Mouse (Mus musculus) brain, adult 2 months (tissue): ENCODE results near the gene Abcc3.

ENCODE experiments used
- DNase-seq: peaks from one replicate; pipeline ENCODE4 v3.0.0; 2011; ENCODE audit warnings: low read depth, low spot score

Abcc3 gene

GRCm38 (mm10) chr11:94355521-94356217 lies 37.1 kb downstream of the Abcc3 start:
- no peak for DNase-seq

GRCm38 (mm10) chr11:94351094-94351493 lies 41.7 kb downstream of the Abcc3 start:
- no peak for DNase-seq

- no peak for DNase-seq
Observed at GRCm38 (mm10) chr11:94350337-94350736, 42.5 kb downstream of the Abcc3 start.

GRCm38 (mm10) chr11:94349839-94350238 lies 43.0 kb downstream of the Abcc3 start:
- no peak for DNase-seq

- DNase-seq: no peak
Observed at GRCm38 (mm10) chr11:94347063-94347575, 45.7 kb downstream of the Abcc3 start.

GRCm38 (mm10) chr11:94346611-94347010 lies 46.2 kb downstream of the Abcc3 start:
- no peak for DNase-seq

- no peak for DNase-seq
Observed at GRCm38 (mm10) chr11:94345926-94346325, 46.9 kb downstream of the Abcc3 start.

- no peak for DNase-seq
Observed at GRCm38 (mm10) chr11:94344470-94344869, 48.3 kb downstream of the Abcc3 start.

GRCm38 (mm10) chr11:94343955-94344358 lies 48.8 kb downstream of the Abcc3 start:
- DNase-seq: peak; percentile 44

- peak; percentile 35 for DNase-seq
Observed at GRCm38 (mm10) chr11:94342114-94342905, 50.5 kb downstream of the Abcc3 start.

GRCm38 (mm10) chr11:94340948-94341933 lies 51.6 kb downstream of the Abcc3 start:
- no peak for DNase-seq

GRCm38 (mm10) chr11:94339732-94340585 lies 52.8 kb downstream of the Abcc3 start:
- peak; percentile 88 for DNase-seq

- DNase-seq: no peak
Observed at GRCm38 (mm10) chr11:94338347-94338746, 54.5 kb downstream of the Abcc3 start.

GRCm38 (mm10) chr11:94336551-94336950 lies 56.2 kb downstream of the Abcc3 start:
- DNase-seq: no peak

GRCm38 (mm10) chr11:94334386-94334968 lies 58.3 kb downstream of the Abcc3 start:
- DNase-seq: no peak

GRCm38 (mm10) chr11:94332726-94333125 lies 60.1 kb downstream of the Abcc3 start:
- peak; percentile 69 for DNase-seq

- no peak for DNase-seq
Observed at GRCm38 (mm10) chr11:94330211-94330610, 62.6 kb downstream of the Abcc3 start.

GRCm38 (mm10) chr11:94329270-94329891 lies 63.4 kb downstream of the Abcc3 start:
- peak; percentile 92 for DNase-seq

- peak; percentile 60 for DNase-seq
Observed at GRCm38 (mm10) chr11:94328644-94329025, 64.2 kb downstream of the Abcc3 start.
